19 mouse cellular contexts compared by ENCODE assay signal in the genomic region with DNA sequence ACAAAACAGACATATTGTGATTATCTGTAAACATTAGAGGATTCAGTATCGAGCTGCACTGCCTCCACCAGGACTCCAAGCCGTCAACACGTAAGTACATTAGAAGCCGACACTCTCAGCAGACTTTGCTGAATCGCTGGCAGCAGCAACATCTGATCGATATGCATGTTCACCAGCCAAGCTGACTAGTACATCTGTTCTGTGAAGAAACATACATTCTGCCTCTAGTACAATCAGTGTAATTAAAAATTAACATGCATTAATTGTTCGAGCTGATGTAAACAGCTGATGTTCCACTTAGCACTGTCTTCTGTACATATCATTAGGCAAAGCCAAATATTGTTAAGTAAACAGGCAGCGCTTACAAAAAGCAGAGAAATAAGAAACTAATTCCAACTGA.
DNase-seq lines count a peak whose midpoint lies in the region; ATAC-seq and TF ChIP-seq lines count a peak whose summit lies in the region.
"Had no signal": no experiment of that assay in that cellular context is flagged by ENCODE, and none has a peak within 500 bp of the region (broad histone marks: within the 10 kb centered on the region; RNA-seq: fewer than 3 reads in every experiment).

No protein-coding gene starts in this region.

- no peaks in the 10 kb centered on the region for H3K36me3 ChIP-seq in hindbrain, embryonic 16.5 days (ENCODE audit: control insufficient read depth, insufficient read depth, low read length)
- no peaks in the 10 kb centered on the region for H3K36me3 ChIP-seq in midbrain, postnatal 0 days (ENCODE audit: insufficient read depth, low read length)
- no peaks in the 10 kb centered on the region for H3K36me3 ChIP-seq in embryonic facial prominence, embryonic 10.5 days (replicated peaks)
- H3K36me3 ChIP-seq: embryonic facial prominence, embryonic 13.5 days; heart, embryonic 15.5 days had no signal

- no peaks in the 10 kb centered on the region for H3K4me1 ChIP-seq in hindbrain, embryonic 16.5 days (ENCODE audit: control insufficient read depth, insufficient read depth, low read depth, low read length)
- H3K4me1 ChIP-seq in midbrain, postnatal 0 days (ENCODE audit: insufficient read depth, low read length), result no peaks in the 10 kb centered on the region
- peaks cover 6% of the 10 kb centered on the region for H3K4me1 ChIP-seq in embryonic facial prominence, embryonic 10.5 days
- H3K4me1 ChIP-seq: embryonic facial prominence, embryonic 13.5 days; heart, embryonic 15.5 days had no signal

- TF ChIP-seq CTCF in midbrain, postnatal 0 days (IDR thresholded peaks at IDR 0.05), result no peak

- intact Hi-C loops in heart, postnatal 14 days (cut with DNase I), result no loop called here

- no peaks in the 10 kb centered on the region for H3K9me3 ChIP-seq in hindbrain, embryonic 16.5 days (ENCODE audit: control insufficient read depth, low read length)
- H3K9me3 ChIP-seq in midbrain, postnatal 0 days (ENCODE audit: low read length), result no peaks in the 10 kb centered on the region
- H3K9me3 ChIP-seq in embryonic facial prominence, embryonic 10.5 days, result no peaks in the 10 kb centered on the region
- H3K9me3 ChIP-seq: embryonic facial prominence, embryonic 13.5 days; heart, embryonic 15.5 days had no signal

- H3K27me3 ChIP-seq in hindbrain, embryonic 16.5 days (replicated peaks; ENCODE audit: control insufficient read depth, insufficient read depth, low read length), result no peaks in the 10 kb centered on the region
- H3K27me3 ChIP-seq in midbrain, postnatal 0 days (ENCODE audit: insufficient read depth, low read length), result no peaks in the 10 kb centered on the region
- no peaks in the 10 kb centered on the region for H3K27me3 ChIP-seq in embryonic facial prominence, embryonic 10.5 days (replicated peaks; ENCODE audit: low read depth, poor library complexity, severe bottlenecking)
- H3K27me3 ChIP-seq: embryonic facial prominence, embryonic 13.5 days; heart, embryonic 15.5 days had no signal

- no peak overlapping the region for H3K4me3 ChIP-seq in hindbrain, embryonic 16.5 days (ENCODE audit: low read length)
- no peak overlapping the region for H3K4me3 ChIP-seq in midbrain, postnatal 0 days (ENCODE audit: low read depth, low read length)
- no peak overlapping the region for H3K4me3 ChIP-seq in embryonic facial prominence, embryonic 10.5 days
- H3K4me3 ChIP-seq: embryonic facial prominence, embryonic 13.5 days; heart, embryonic 15.5 days had no signal

- WGBS in hindbrain, embryonic 16.5 days, result 58% methylated on average over 8 of the region's 8 CpGs
- 70% methylated on average over 8 of the region's 8 CpGs for WGBS in midbrain, postnatal 0 days
- 90% methylated on average over 8 of the region's 8 CpGs for WGBS in embryonic facial prominence, embryonic 10.5 days

- H3K27ac ChIP-seq in hindbrain, embryonic 16.5 days (ENCODE audit: low read depth, low read length), result no peak overlapping the region
- H3K27ac ChIP-seq in midbrain, postnatal 0 days (ENCODE audit: low read depth, low read length), result no peak overlapping the region
- H3K27ac ChIP-seq in embryonic facial prominence, embryonic 10.5 days (replicated peaks), result no peak overlapping the region
- H3K27ac ChIP-seq: embryonic facial prominence, embryonic 13.5 days; heart, embryonic 15.5 days had no signal

- H3K9ac ChIP-seq in hindbrain, embryonic 16.5 days (ENCODE audit: low read depth, low read length), result no peak overlapping the region
- no peak overlapping the region for H3K9ac ChIP-seq in midbrain, postnatal 0 days (replicated peaks; ENCODE audit: low read length, poor library complexity, severe bottlenecking)
- H3K9ac ChIP-seq: embryonic facial prominence, embryonic 13.5 days; heart, embryonic 15.5 days had no signal

- ATAC-seq in hindbrain, embryonic 16.5 days, result 0 out of 2 replicates have a peak, but pooled peaks have one; percentile 50
- no peak for ATAC-seq in midbrain, postnatal 0 days (ENCODE audit: low FRiP score)

- no peak overlapping the region for H3K4me2 ChIP-seq in hindbrain, embryonic 16.5 days (ENCODE audit: low read length)
- H3K4me2 ChIP-seq in midbrain, postnatal 0 days (ENCODE audit: low read depth, low read length, poor library complexity, severe bottlenecking), result no peak overlapping the region
- H3K4me2 ChIP-seq: embryonic facial prominence, embryonic 13.5 days; heart, embryonic 15.5 days had no signal

- DNase-seq in layer of hippocampus, adult 11-12 months (ENCODE audit: low spot score), result peak; percentile 15
- no peak for DNase-seq in layer of hippocampus, postnatal 10 days (ENCODE audit: low spot score in 2 of 2)
- DNase-seq in right cerebral cortex, postnatal 14 days, result peak; percentile 4
- DNase-seq in right cerebral cortex, postnatal 25 days, result no peak
- DNase-seq in midbrain, postnatal 0 days (ENCODE audit: low spot score), result peak; percentile 22
- DNase-seq in heart, postnatal 14 days, result no peak
- no peak for DNase-seq in embryonic facial prominence, embryonic 10.5 days (ENCODE audit: low spot score)
- DNase-seq: adrenal gland, postnatal 10 days; cerebellum, adult 2 months; heart, adult 18-20 months; kidney, adult 18-20 months; kidney, postnatal 10 days; left cerebral cortex, postnatal 4 days; lung, adult 18-20 months; lung, postnatal 36 days; thymus, postnatal 36 days had no signal

Comparison
In these comparisons a context has a peak if more than half of its experiments do, and no peak if none do; other contexts are left out.
1. DNase-seq: peak in layer of hippocampus, adult 11-12 months (single experiment), right cerebral cortex, postnatal 14 days (single experiment) and midbrain, postnatal 0 days (single experiment); none in layer of hippocampus, postnatal 10 days (0 of 2), right cerebral cortex, postnatal 25 days (single experiment), heart, postnatal 14 days (0 of 2) and embryonic facial prominence, embryonic 10.5 days (single experiment).